Mouse (Mus musculus) testis, adult 2 months (tissue): ENCODE results near the gene Pla2g4f. TPM values are rescaled to one million over a fixed set of nuclear protein-coding genes. Genes with fewer than 3 reads are reported as not detected.

ENCODE experiments used
- H3K27ac ChIP-seq: fragments of 200-500 bp; 2 replicates; pipeline ENCODE4 v1.5.1; 2012; ENCODE audit warnings: low read depth, low read length; ENCODE audit not compliant: control insufficient read depth, insufficient read depth
- H3K27me3 ChIP-seq: fragments of 200-500 bp; 2 replicates; pipeline ENCODE4 v1.6.1; 2012; ENCODE audit warnings: mild to moderate bottlenecking, low read length, moderate library complexity; ENCODE audit not compliant: control insufficient read depth, insufficient read depth
- H3K36me3 ChIP-seq: fragments of 200-500 bp; 2 replicates; pipeline ENCODE4 v1.6.1; 2012; ENCODE audit warnings: mild to moderate bottlenecking, low read length; ENCODE audit not compliant: control insufficient read depth, insufficient read depth
- H3K4me1 ChIP-seq: fragments of 200-500 bp; 2 replicates; pipeline ENCODE4 v1.6.1; 2012; ENCODE audit warnings: low read length; ENCODE audit not compliant: control insufficient read depth, insufficient read depth
- H3K4me3 ChIP-seq: fragments of 200-500 bp; 2 replicates; pipeline ENCODE4 v1.5.1; 2012; ENCODE audit warnings: low read depth, mild to moderate bottlenecking, low read length, moderate library complexity, mixed read lengths; ENCODE audit not compliant: control insufficient read depth
- CTCF ChIP-seq: fragments of 200-500 bp; IDR thresholded peaks from 2 replicates; pipeline ENCODE4 v1.5.1; 2012; ENCODE audit warnings: low read depth, mild to moderate bottlenecking, inconsistent platforms, low read length, moderate library complexity; ENCODE audit not compliant: control insufficient read depth, insufficient read depth, insufficient replicate concordance
- POLR2A ChIP-seq: fragments of 200-500 bp; IDR thresholded peaks from 2 replicates; pipeline ENCODE4 v1.6.1; 2012; ENCODE audit warnings: low read depth, mild to moderate bottlenecking, inconsistent platforms, low read length, moderate library complexity; ENCODE audit not compliant: control insufficient read depth
- polyA plus RNA-seq: library from polyadenylated mRNA; depleted of rRNA; stranded (reverse); fragments of >200 nt; gene quantifications from 2 replicates; pipeline ENCODE4 v1.2.3, GENCODE M21; 2012

Pla2g4f gene
- polyA plus RNA-seq, 1 experiment, result 0.20 TPM

GRCm38 (mm10) chr2:120281221-120281620, 32.7 kb downstream of the Pla2g4f start:
- no peaks in the 10 kb centered on the region for H3K27me3 ChIP-seq
- H3K4me3 ChIP-seq, result no peak overlapping the region
- peaks cover 8% of the 10 kb centered on the region for H3K4me1 ChIP-seq
- TF ChIP-seq CTCF (no peak), POLR2A (no peak)
- H3K36me3 ChIP-seq, result no peaks in the 10 kb centered on the region
- no peak overlapping the region for H3K27ac ChIP-seq

- peaks cover 8% of the 10 kb centered on the region for H3K4me1 ChIP-seq
- no peak overlapping the region for H3K27ac ChIP-seq
- H3K4me3 ChIP-seq, result peak overlapping the region; percentile 59
- H3K27me3 ChIP-seq, result no peaks in the 10 kb centered on the region
- no peak for TF ChIP-seq POLR2A
- TF ChIP-seq CTCF, result peak; percentile 82
- H3K36me3 ChIP-seq, result no peaks in the 10 kb centered on the region
Measured at GRCm38 (mm10) chr2:120279961-120280360, 34.0 kb downstream of the Pla2g4f start.

GRCm38 (mm10) chr2:120276951-120277350, 37.0 kb downstream of the Pla2g4f start:
- Histone ChIP-seq H3K36me3 (no peaks in the 10 kb centered on the region), H3K27ac (no peak overlapping the region), H3K4me1 (peaks cover 8% of the 10 kb centered on the region), H3K4me3 (no peak overlapping the region), H3K27me3 (no peaks in the 10 kb centered on the region)
- TF ChIP-seq CTCF (no peak), POLR2A (no peak)

- Histone ChIP-seq H3K36me3 (no peaks in the 10 kb centered on the region), H3K27ac (no peak overlapping the region), H3K4me1 (peaks cover 6% of the 10 kb centered on the region), H3K4me3 (no peak overlapping the region), H3K27me3 (no peaks in the 10 kb centered on the region)
- TF ChIP-seq POLR2A, result no peak
- TF ChIP-seq CTCF, result no peak
Measured at GRCm38 (mm10) chr2:120268635-120269034, 45.3 kb downstream of the Pla2g4f start.

- no peak overlapping the region for H3K27ac ChIP-seq
- no peaks in the 10 kb centered on the region for H3K36me3 ChIP-seq
- no peaks in the 10 kb centered on the region for H3K27me3 ChIP-seq
- TF ChIP-seq CTCF (no peak), POLR2A (no peak)
- no peak overlapping the region for H3K4me3 ChIP-seq
- peaks cover 6% of the 10 kb centered on the region for H3K4me1 ChIP-seq
Measured at GRCm38 (mm10) chr2:120265523-120265922, 48.4 kb downstream of the Pla2g4f start.

GRCm38 (mm10) chr2:120264858-120265257, 49.1 kb downstream of the Pla2g4f start:
- TF ChIP-seq CTCF, result no peak
- no peak for TF ChIP-seq POLR2A

GRCm38 (mm10) chr2:120262876-120263275, 51.1 kb downstream of the Pla2g4f start:
- H3K27ac ChIP-seq, result no peak overlapping the region
- no peaks in the 10 kb centered on the region for H3K36me3 ChIP-seq
- no peaks in the 10 kb centered on the region for H3K27me3 ChIP-seq
- TF ChIP-seq POLR2A, result no peak
- TF ChIP-seq CTCF, result no peak
- H3K4me1 ChIP-seq, result no peaks in the 10 kb centered on the region
- no peak overlapping the region for H3K4me3 ChIP-seq

More at GRCm38 (mm10) chr2:120264858-120265257, 49.1 kb downstream of the Pla2g4f start:
- H3K4me1 ChIP-seq, result peaks cover 6% of the 10 kb centered on the region
- H3K4me3 ChIP-seq, result no peak overlapping the region
- H3K36me3 ChIP-seq, result no peaks in the 10 kb centered on the region
- no peaks in the 10 kb centered on the region for H3K27me3 ChIP-seq
- no peak overlapping the region for H3K27ac ChIP-seq

- no peak for TF ChIP-seq POLR2A
- Histone ChIP-seq H3K4me1 (no peaks in the 10 kb centered on the region), H3K36me3 (no peaks in the 10 kb centered on the region), H3K4me3 (no peak overlapping the region), H3K27me3 (no peaks in the 10 kb centered on the region), H3K27ac (no peak overlapping the region)
Measured at GRCm38 (mm10) chr2:120261346-120261745, 52.6 kb downstream of the Pla2g4f start.
